Mouse (Mus musculus) heart, embryonic 15.5 days (tissue): ENCODE measurements around the gene Sp140. TPM values are rescaled to one million over a fixed set of nuclear protein-coding genes. Genes with fewer than 3 reads are reported as not detected.

Source experiments
- polyA plus RNA-seq: library from polyadenylated mRNA; unstranded; fragments of >200 nt; fragmentation: Nextera tagmentation; extraction: Ambion mirVana; gene quantifications from 2 replicates; pipeline ENCODE4 v1.2.1, GENCODE M21; 2015

Sp140 gene
- polyA plus RNA-seq, 1 experiment from 2014 or later = 1.5 TPM

Other genes starting within 250 kb of the Sp140 start
- gene G530012D18Rik, start 24.7 kb upstream of the Sp140 start, polyA plus RNA-seq = 0.38 TPM in 1 of 2 replicates, not detected in the other
- gene Sp110, start 1.6 kb upstream of the Sp140 start, polyA plus RNA-seq = 3.1 and 7.8 TPM in 2 replicates
- 3.3 and 4.8 TPM in 2 replicates for gene Sp100, start 49.6 kb downstream of the Sp140 start, polyA plus RNA-seq
- gene A630001G21Rik, start 178.3 kb downstream of the Sp140 start, polyA plus RNA-seq = 1.1 and 1.7 TPM in 2 replicates
- 21.9 and 25.2 TPM in 2 replicates for gene Cab39, start 193.1 kb downstream of the Sp140 start, polyA plus RNA-seq